Mouse (Mus musculus) E14TG2a.4 (cell line): ENCODE measurements around the gene Dnmt3a.

Experiments
- CTCF ChIP-seq: conservative IDR thresholded peaks from 2 replicates; pipeline ENCODE4 v1.5.1; 2014; ENCODE audit warnings: low read length
- NANOG ChIP-seq: IDR thresholded peaks from 2 replicates; pipeline ENCODE4 v1.6.1; 2014; ENCODE audit warnings: borderline replicate concordance, low read length, mixed read lengths
- POU5F1 ChIP-seq: IDR thresholded peaks from 2 replicates; pipeline ENCODE4 v1.6.1; 2014; ENCODE audit warnings: low read length, borderline replicate concordance

- TF ChIP-seq CTCF (no peak), NANOG (no peak), POU5F1 (no peak)
Observed at GRCm38 (mm10) chr12:3835576-3835975, 29.8 kb downstream of the Dnmt3a start.
